Mouse (Mus musculus) layer of hippocampus, adult 2 months (tissue): ENCODE data around the gene Dpp8. TPM values are rescaled to one million over a fixed set of nuclear protein-coding genes. Genes with fewer than 3 reads are reported as not detected.
"Not testable (repeated sequence)": the region's sequence is repeated elsewhere in the genome, so short reads cannot be mapped to it uniquely, and the experiment has no call there.

Experiments used
- DNase-seq, 2 experiments: peaks; one replicate each; pipeline ENCODE4 v3.0.0; 2022; ENCODE audit warnings: low spot score in 2 of 2
- H3K27ac ChIP-seq: fragments of 200-600 bp; 2 replicates; pipeline ENCODE4 v1.8.1; 2022
- H3K4me3 ChIP-seq: fragments of 200-600 bp; 2 replicates; pipeline ENCODE4 v1.8.1; 2022; ENCODE audit warnings: mild to moderate bottlenecking
- CTCF ChIP-seq: fragments of 200-600 bp; conservative IDR thresholded peaks from 2 replicates; pipeline ENCODE4 v1.8.1; 2022; ENCODE audit warnings: antibody characterized with exemption, mild to moderate bottlenecking, moderate library complexity
- long read RNA-seq, 2 experiments: library from polyadenylated mRNA; stranded (forward); transcript quantifications; one replicate each; pipeline ENCODE4 v2.0.0; 2021; ENCODE audit warnings: borderline mapping rate in 2 of 2
- total RNA-seq, 2 experiments: library from RNA; stranded (reverse); gene quantifications; 2 replicates each; pipeline ENCODE4 v1.2.3; 2021

Dpp8 gene
- 100 to 1,000 TPM; 162 to 170 TPM for total RNA-seq
- long read RNA-seq, experiment 1, full-length matches to known transcripts = 22 of 36 reads
- long read RNA-seq, experiment 1, partial matches to known transcripts = 1 of 36 reads
- long read RNA-seq, experiment 1, other reads (novel, unspliced or antisense) = 13 of 36 reads
- long read RNA-seq, experiment 2, full-length matches to known transcripts = 12 of 38 reads
- long read RNA-seq, experiment 2, partial matches to known transcripts = 7 of 38 reads
- long read RNA-seq, experiment 2, other reads (novel, unspliced or antisense) = 19 of 38 reads

DNA sequence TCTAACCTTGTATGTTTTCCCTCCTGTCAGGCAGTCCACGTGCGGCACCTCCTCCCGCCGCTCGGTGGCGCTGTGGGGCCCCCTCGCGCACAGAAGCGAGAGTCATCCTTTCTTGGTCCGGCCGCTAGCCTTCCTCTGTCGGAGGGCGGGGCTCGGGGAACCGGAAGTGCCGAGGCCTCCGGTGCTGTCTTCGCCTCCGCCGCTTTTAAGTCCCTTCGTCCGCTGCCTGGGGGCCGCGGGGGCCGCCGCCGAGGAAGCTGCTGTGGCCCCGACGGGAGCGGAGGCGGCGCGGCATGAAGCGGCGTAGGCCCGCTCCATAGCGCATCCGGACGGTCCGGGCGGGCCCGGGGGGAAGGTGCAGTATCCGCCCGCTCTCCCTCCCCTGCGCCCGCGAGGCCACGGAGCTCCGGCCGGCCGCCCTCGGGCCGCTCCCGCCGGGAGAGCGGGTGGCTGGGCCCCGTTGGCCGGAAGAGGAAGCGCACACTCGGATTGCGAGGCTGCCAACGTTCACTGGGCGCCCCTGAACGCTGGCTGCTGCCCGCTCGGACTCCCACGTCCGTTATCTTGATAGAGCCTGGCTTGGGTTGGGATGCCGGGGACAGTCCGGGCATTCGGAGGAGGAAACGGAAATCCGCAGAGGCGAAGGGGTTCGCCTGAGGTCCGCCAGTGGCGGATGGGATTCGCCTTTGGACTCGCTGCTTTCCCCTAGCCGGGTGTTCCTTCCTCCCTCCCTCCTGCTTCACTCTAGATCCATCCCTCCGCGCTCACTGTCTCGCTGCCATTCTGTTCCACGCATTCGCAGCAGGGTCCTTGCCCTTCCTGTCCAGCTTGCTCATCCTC lies at the start of gene Dpp8:
Gene Dpp8, plus strand, starts transcription at position 146 of the 840 bp plus-strand sequence.
- peak; percentile 91 to 93 for DNase-seq
- peak within 1 kb of the TSS; percentile 77 for H3K4me3 ChIP-seq
- peak; percentile 98 for TF ChIP-seq CTCF
- peak within 1 kb of the TSS; percentile 99 for H3K27ac ChIP-seq

- H3K4me3 ChIP-seq = no peak overlapping the region
- H3K27ac ChIP-seq = peak overlapping the region; percentile 36; the same call in 1 of the 2 replicates
- DNase-seq = peak in 1 of 2 experiments; percentile 35
- TF ChIP-seq CTCF = no peak
Measured at GRCm38 (mm10) chr9:64985037-64985794, 47.0 kb upstream of the Dpp8 start.

DNA sequence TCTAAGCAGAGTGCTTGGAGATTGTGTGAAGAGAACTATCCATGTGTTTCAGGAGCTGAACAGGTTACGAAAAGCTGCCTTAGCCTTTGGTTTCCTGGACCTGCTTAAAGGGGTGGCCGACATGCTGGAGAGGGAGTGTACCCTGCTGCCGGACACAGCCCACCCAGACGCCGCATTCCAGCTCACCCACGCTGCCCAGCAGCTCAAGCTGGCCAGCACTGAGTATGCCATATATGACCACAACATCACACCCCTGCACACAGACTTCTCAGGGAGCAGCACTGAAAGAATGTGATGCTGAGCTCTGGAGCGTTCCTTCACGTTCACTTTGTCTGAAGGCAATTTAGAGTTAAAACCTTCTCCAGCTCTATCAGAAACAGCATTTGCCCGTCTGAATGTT lies 46.4 kb upstream of the Dpp8 start:
- DNase-seq = no peak
- Histone ChIP-seq H3K27ac (peak overlapping the region; percentile 36; the same call in 1 of the 2 replicates), H3K4me3 (no peak overlapping the region)
- no peak for TF ChIP-seq CTCF

GRCm38 (mm10) chr9:64987651-64988050 lies 44.6 kb upstream of the Dpp8 start:
- TF ChIP-seq CTCF = no peak
- H3K27ac ChIP-seq = no peak overlapping the region
- DNase-seq = no peak
- H3K4me3 ChIP-seq = no peak overlapping the region

DNA sequence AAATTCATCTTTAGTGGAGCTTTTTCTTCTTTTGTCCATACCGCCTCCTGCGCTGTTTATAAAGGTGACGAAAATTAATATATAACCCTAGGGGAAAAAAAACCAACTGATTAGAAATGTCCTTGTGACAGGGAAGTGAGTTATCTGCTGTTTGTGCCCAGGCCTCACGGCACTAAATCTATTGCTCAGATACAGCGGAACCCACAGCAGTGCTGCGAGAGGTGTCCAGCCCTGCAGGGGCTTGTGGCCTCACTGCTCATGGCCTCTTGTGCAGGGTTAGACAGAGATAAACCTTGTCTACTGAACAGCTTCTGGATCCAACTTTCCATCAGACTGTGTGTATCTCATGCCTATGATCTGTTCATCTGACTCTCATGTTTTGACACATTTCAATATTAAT lies 43.8 kb upstream of the Dpp8 start:
- no peak overlapping the region for H3K4me3 ChIP-seq
- no peak overlapping the region for H3K27ac ChIP-seq
- DNase-seq = no peak
- no peak for TF ChIP-seq CTCF

DNA sequence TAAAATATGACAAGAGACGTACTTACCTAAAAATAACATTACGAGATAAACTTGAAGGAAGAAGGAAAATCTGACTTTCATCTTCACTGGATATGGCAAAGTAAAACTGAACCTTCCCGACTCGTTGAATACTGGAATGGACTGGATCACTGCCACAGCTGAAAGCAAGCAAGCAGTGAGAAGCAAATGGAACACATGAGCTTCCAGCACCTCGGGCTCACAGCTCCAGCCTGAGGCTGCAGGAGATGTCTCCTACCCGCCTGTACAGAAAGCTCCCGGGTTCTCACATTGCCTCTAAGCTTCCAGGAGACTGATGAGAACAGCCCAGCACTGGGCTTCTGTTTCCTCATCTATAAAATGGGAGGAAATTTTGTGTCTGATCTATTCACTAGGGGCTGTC lies 41.9 kb upstream of the Dpp8 start:
- no peak for DNase-seq
- no peak overlapping the region for H3K27ac ChIP-seq
- TF ChIP-seq CTCF = no peak
- no peak overlapping the region for H3K4me3 ChIP-seq

DNA sequence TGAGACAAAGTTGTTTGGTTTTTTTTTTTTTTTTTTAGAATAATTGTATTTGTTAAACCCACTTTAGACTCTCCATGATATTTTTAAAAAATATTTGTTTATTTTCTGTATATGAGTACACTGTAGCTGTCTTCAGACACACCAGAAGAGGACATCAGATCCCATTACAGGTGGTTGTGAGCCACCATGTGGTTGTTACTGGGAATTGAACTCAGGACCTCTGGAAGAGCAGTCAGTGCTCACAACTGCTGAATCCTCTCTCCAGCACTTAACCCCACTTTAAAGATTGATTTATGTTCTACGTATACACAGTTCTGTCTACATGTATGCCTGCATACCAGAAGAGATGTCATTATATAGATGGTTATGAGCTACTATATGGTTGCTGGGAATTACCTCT lies 36.8 kb upstream of the Dpp8 start:
- H3K27ac ChIP-seq, DNase-seq: not testable (repeated sequence)
- peak; percentile 69 for TF ChIP-seq CTCF

GRCm38 (mm10) chr9:65001481-65001880 lies 30.7 kb upstream of the Dpp8 start:
- TF ChIP-seq CTCF = no peak
- Histone ChIP-seq H3K27ac (peak overlapping the region; percentile 59), H3K4me3 (no peak overlapping the region)
- DNase-seq = no peak

More for the DNA sequence above, 36.8 kb upstream of the Dpp8 start:
- not testable (repeated sequence) for H3K4me3 ChIP-seq

GRCm38 (mm10) chr9:65005737-65006136 lies 26.5 kb upstream of the Dpp8 start:
- no peak for TF ChIP-seq CTCF
- Histone ChIP-seq H3K4me3 (no peak overlapping the region), H3K27ac (no peak overlapping the region)
- DNase-seq = no peak

DNA sequence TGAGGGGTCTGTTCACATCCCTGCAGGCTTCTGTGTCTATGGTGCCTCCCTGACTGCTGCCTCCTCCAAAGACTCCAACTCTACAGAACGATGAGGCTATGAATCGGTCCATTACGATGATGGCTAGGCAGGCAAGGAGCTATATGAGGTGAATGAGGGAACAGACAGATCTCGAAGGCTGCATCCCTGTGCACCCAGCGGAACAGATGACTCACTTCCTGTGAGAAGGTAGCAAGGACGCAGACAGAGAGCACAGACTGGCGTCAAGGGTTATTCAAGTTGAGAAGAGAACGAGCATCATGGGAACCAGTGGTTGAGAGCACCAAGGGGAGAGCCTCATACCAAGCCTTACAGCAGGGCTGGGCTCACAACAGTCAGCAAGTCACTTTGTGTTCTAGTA lies 21.6 kb upstream of the Dpp8 start:
- H3K27ac ChIP-seq = 0 out of 2 replicates have a peak overlapping the region, but pooled peaks have one; percentile 16
- no peak for TF ChIP-seq CTCF
- DNase-seq = no peak
- no peak overlapping the region for H3K4me3 ChIP-seq

- peak in 1 of 2 experiments; percentile 44 for DNase-seq
- H3K27ac ChIP-seq = no peak overlapping the region
- peak; percentile 70 for TF ChIP-seq CTCF
- H3K4me3 ChIP-seq = no peak overlapping the region
Measured at GRCm38 (mm10) chr9:65011304-65011703, 20.9 kb upstream of the Dpp8 start.

GRCm38 (mm10) chr9:65015461-65016222 lies 16.6 kb upstream of the Dpp8 start:
- no peak for TF ChIP-seq CTCF

More at GRCm38 (mm10) chr9:65015461-65016222, 16.6 kb upstream of the Dpp8 start:
- DNase-seq = no peak
- peak overlapping the region; percentile 96 for H3K27ac ChIP-seq
- no peak overlapping the region; the same call in 1 of the 2 replicates for H3K4me3 ChIP-seq
